Mouse (Mus musculus) right cerebral cortex, postnatal 4 days (tissue): ENCODE results near the gene Taf4.

Source experiments
- DNase-seq: peaks from one replicate; pipeline ENCODE4 v3.0.0-alpha.2; 2022

Taf4 gene

DNA sequence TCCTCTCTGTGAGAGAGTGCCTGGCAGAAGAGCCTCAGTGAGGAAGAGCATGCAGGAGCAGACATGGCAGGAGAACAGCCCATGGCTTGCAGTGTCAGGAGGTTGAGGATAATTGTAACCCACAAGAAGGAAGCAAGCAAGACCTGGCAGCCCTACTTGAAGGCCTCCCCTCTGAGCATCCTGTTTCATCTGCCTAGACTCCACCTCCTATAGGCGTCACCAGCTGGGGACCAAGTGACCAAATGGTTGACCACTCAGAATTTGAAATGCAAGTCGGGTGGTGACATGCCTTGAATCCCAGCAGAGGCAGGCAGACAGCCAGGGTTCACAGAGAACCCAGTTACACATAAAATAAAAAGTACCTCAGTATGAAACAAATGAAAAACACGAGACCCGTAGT is 4.2 kb upstream of the Taf4 start:
- DNase-seq: no peak

DNA sequence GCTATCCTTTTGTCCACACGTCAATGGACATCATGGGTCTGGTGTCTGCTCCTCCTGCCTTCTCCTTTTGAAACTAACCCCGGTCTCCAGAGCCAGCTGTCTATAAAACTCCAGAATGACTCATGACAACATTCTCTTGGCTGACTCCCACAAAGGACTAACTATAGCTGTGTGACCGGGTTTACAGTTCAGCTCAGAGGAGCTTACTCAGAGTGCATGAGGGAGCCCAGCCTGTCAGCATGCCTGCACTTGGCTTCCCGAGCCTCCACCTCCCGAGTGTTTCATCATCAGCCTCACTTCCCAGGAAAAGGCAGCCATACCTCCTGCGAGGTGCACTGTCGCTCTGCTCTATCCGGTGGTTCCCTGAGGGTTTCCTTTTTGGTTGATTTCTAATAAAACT is 3.4 kb upstream of the Taf4 start:
- DNase-seq: no peak

DNA sequence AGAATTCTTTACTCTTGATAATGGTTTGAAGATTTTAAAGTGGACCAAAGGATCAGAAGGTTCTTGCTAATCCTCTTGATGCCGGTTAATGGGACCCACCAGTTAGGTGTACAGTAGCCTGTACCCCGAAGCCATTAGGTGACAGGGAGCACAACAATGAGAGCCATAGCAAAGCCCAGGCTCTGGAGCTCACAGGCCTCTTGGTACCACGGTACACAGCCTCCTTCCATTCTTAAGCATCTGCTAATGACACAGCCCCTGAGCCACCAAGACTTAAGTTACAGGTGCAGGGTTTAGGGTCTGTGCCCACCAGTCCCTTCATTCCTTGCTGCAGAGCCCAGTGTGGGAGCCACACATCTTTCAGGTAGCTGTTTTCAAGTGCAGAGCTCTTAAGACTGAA is 1.8 kb upstream of the Taf4 start:
- DNase-seq: no peak

DNA sequence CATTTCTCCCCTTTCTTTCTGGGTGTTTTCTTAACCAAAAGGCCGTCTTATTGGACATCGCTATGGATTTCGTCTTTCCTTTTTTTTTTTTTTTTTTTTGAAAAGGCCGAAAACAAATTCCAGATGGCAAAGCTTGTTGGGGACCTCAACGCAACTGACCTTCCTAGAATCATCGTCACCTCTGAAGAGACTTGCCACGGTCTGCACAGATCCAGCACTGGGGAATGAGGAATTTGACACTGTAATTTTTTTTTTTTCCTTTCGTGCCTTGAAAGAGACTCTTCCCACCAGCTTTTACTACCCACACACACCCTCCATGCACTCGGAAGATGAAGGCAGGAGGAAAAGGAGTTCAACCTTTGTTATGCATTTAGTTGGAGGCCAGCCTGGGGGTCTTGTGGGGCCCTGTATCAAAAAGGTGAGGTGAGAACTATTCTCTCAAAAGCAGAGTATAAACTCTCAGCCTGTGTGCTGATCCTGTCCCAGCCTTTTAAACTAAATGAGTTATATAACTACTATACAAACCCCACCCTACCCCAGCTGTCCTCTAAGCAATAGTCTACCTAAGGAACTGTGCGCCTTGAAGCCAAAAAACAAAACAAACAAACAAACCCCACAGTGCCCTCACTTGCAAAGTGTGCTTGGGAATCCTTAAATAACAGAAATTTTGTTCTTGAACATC is 1.0 kb upstream of the Taf4 start:
- DNase-seq: no peak

DNA sequence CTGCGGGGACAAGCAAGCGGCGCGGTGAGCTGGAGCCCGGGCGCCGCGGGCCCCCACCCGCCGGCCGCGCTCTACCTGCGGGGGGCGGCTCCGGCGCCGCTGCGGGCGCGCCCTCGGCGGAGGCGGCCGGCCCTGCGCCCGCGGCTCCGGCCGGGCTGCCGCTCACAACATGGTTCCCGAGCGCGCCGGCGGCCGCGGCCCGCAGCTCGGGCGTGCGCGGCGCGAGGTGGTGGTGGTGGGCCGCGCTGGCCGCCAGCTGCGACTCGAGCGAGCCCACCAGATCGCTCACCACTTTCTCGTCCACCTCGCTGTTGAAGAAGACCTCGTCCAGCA is 185 bp downstream of the Taf4 start:
- DNase-seq: no peak

DNA sequence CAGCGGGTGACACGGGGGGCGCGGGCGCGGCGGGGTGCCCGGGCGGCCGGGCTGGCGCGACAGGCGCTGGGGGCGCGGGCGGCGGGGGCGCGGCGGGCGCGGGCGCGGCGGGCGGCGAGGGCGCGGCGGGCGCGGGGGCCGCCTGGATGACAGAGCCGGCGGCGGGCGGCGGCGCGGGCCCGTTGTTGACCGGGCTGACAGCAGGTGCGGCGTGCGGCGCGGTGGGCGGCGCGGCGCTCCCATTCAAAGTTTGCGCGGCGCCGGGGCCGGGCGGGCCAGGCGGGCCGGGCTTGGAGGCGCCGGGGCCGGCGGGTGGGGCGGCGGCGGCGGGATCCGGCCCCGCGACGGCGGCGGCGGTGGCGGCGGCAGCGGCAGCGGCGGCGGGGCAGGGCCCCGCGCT is 595 bp downstream of the Taf4 start:
- peak; percentile 34 for DNase-seq

DNA sequence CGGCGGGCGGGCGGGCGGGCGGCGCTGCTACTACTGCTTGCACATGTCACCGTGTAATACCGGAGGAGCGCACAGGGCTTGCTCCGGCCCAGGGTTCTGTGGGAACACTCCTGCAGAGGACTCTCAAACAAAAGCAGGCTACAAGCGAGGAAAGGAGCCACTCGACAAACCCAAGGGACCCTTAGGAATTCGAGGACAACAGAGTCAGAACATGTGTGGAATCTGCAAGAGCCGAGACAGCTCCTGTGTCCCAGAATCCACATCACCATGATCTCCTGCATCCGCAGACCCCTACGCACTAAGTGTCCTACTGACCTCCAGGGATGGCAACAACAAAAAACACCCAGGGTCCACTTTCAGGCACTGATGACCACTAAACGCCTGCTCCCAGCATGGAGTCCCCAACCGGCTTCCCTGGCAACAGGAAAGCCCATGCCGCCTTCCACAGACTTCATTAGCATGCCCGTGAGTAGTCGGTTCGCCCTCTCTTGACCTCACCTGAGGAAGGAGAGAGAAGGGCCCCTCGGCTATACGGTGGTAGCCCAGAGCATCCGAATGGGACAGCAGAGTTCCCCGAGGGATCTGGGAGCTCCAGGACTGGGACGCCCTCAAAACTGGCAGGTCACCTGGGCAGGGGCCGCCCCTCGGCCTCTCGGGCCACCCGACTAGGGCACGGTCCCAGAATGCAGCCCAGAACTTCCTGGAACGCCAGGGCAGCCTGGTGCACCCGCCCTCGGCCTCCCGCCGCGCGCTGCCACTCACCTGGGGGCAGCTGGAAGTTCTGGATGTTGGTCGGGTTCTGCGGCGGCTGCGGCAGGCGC is 1.6 kb downstream of the Taf4 start:
- peak; percentile 24 for DNase-seq

DNA sequence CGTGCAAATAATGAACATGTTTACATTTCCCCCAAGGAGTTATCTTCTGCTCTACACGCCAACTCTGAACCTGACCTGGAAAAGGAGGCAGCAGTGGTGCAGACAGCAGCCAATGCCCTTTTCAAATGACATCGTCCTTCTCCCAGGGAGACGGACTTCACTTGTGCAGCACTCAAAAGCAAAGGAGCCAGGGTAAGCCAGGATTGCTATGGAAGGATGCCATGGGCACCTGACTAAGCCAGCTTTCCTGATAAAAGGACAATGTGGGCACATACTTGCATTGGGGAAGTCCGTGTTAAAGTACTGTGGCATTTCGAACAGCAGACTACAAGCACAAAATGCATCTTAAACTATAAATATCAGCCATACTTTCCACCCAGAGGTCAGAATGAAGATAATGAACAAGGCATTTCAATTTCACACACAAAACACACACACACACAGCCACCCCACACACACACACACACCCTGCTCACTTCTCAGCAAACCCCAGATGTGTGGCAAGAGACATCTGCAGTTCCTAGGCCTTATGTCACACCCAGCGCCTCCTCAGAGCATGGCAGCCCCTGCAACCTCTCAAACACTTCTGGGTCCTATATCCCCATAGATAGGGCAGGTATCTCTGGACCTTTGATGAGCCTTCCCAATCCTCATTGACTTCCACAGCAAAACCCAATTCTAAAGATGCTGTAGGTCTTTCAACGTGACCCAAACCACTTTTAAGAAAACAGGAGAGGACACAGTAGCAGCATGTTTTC is 2.4 kb downstream of the Taf4 start:
- no peak for DNase-seq

DNA sequence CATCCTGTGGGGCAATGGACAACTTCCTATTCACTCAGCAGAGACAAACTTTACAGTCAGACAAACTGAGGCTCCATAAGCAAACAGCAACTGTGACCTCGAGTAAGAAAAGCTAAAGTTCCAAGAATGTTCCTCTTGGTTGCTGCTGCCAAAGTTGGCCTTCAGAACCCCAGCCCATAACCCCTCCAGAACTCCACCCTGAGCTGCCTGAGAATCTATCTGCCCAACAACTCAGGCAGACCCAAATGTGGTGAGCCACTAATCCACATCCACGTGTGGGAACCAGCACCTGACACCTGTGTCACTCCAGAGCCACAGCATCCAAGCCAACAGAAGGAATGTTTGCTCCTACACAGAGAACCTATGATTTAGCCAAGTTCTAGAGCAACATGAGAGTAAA is 4.0 kb downstream of the Taf4 start:
- no peak for DNase-seq

DNA sequence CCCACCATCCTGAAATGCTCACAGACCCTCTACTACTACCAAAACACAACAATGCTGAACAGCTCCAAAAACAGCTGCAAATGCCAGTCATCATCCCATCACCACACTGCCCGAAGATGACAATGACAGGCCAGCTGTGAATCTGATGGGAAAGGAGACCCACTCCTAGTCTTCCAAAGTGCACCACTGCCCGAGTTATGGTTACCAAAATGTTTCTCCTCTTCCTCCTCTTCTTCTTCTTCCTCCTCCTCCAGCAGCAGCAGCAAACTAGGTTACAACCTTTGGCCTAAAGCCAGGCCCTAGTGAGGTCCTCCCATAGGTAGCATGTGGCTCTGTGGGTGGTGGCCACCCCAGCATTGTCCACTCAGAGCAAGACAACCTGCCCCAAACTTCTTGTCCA is 4.6 kb downstream of the Taf4 start:
- DNase-seq: no peak

DNA sequence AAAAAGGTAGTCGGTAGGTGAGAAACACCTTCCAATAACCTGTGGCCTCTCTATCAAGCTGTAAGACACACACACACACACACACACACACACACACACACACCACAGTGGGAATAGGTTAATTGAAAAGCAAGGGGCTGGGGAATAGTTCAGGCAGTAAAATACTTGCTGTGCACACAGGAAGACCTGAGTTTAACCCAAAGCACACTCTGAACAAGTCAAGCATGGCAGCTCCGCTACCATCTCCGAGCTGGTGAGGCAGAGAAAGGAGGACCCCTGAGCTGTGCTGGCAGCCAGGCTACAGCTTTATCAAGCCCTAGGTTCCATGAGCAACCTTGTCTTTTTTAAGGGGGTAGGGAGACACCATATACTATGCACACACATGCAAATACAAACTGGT is 7.3 kb downstream of the Taf4 start:
- no peak for DNase-seq

DNA sequence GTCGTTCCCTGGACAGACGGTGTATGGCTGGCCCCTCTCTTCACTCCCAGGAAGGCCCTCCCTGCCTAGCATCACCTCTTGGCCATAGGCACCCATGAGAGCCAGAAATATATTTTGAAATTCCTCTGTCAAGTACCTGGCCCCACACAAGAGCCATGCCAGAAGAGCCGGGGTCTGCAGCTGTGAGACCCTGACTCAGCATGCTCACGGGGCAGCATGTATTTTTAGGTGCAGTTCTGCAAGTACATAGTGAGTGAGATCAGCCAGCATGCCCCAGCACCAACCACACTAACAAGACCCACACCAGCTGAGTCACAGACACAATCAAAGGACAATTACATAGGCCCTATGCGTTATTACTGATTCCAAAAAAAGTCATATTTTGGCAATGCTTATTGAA is 8.8 kb downstream of the Taf4 start:
- DNase-seq: no peak

DNA sequence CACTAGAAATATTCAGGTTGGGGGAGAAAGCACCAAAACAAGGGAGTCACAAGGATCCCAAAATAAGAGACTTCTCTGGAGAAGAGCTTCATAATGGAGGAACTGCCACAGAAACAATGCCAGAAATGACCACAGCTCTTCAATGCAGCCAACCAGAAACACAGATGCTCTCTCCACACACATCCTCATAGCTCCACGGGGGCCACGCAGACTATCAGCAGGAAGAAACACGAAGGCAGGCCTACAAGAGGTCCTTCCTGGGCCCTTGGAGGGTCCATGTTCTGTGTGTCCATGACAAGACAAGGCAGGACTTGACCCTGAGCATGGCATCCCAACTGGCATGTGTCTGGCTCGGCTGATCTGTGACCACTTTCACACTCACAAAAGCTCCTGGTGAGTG is 15.0 kb downstream of the Taf4 start:
- no peak for DNase-seq

DNA sequence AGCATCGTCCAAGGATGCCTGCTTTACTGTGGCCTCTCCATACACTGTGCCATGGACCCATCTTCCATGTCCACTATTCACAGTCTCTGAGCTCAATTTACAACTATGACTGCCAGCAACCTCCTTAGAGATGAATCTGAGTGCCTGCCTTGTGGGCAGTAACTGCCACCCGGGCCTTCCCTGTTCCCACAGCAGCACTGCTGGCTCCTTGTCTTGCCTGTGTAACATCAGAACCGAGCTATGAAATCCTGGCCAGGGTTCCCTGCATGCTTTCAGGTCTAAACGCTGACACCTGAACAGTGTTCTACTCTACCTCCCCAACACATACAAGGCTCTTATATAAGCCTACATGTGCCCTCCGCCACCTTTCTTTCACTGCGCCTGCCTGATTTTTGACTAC is 16.1 kb downstream of the Taf4 start:
- DNase-seq: no peak

DNA sequence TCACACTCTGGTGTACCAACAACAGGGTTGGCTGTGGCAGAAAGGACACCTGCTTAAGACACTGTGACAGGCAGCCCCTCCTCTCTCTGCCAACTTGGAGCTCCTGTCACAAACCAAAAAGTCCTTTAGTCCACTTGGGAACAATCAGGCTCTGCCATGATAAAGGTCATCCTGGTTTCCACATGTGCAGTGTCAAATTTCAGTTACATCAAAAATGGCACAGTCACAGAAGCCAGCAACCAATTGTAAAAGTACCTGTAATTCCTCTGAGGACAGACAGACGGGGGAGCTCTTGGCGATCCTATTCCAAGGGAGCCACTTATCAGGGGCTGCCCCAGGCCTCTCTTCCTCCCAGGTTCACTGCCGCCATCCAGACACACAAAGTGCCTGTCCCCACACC is 17.1 kb downstream of the Taf4 start:
- no peak for DNase-seq

DNA sequence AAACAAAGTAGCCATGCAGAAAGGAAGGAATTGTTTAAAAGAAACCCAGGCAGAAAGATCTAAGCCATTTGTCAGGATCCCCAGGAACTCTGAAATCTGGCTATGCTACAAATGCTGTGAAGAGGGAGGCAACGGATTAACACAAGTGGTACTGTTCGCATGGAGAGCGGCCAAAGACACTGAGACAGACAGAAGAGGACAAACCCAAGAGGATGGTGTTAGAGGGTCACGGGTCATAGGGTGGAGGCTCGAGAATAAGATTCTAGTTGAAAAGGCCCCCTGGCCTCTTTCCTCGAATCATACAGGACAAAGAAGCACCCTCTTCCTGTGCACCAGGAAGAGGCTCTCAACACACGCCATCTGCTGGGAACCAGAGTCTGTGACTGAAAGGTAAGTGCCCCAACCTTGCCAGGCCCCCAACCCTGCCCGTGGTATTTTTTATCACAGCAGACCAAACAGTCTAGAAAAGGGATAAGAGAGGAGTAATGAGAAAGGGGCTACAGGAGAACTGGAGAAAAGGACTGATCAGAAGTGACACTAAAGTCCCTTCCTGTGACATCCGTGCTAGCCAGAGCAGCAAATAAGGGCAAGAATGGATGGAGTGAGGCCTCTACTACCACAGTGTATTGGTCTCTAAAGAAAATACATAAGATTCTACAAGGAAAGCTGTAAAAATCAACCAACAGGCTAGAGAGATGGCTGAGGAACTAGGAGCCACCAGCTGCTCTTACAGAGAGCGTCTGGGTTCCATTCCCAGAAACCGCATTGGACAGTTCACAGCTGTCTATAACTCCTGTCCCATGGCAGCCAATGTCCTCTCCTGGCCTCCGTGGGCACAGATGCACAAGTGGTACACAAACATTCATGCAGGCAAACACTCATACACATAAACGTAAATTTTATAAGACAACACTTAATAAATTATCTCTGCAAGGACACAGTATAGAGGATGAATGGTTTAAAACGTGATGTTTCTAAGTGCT is 24.6 kb downstream of the Taf4 start:
- no peak for DNase-seq

DNA sequence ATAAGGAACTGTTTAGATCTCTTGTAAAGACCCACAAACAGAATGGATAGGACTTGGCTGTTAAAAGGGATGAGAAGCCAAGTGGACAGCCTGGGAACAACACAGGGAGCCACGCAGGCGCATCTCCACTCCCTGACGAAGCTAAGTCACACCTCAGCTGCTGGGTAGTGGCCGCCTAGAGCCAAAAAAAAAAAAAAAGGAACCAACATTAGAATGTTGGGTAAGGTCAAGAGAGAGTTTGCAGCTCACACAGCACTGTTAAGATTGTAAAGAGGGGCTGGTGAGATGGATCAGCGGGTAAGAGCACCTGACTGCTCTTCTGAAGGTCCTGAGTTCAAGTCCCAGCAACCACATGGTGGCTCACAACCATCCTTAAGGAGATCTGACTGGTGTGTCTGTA is 27.6 kb downstream of the Taf4 start:
- DNase-seq: no peak

DNA sequence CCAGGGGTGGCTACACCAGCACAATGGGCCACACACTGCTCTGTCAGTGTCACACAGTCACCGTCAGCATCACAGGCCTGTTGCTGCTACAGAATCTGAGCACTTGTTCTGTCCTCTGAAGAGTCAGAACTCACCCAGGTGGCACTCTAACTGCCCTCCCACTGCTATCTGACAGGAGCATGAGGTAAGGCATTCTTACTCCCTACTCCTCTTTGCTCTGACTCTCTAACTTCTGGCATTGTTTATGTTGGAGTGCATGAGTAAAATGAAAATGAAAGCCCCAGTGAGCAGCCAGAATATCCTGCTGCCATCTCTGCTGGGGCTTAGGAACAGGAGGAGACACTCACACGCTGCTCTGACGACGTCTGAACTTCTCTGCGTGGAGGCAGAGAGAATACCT is 28.8 kb downstream of the Taf4 start:
- no peak for DNase-seq

DNA sequence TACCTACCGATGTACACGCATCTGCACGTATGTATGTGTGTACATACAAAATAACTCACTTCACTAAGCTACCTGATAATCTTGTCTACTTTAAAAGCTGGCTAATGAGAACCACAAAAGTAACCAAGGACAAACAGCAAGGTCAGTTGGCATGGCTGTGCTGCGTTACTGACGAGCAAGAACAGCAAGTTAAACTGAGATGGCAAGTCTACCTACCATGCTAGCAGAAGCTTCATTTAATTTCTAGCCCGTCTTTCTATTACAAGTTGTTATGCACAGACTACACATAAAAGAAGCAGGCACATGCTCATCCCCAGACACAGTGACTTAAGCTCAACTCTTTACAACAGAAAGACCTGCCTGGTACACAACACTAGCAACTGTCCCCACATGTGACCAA is 29.9 kb downstream of the Taf4 start:
- no peak for DNase-seq

DNA sequence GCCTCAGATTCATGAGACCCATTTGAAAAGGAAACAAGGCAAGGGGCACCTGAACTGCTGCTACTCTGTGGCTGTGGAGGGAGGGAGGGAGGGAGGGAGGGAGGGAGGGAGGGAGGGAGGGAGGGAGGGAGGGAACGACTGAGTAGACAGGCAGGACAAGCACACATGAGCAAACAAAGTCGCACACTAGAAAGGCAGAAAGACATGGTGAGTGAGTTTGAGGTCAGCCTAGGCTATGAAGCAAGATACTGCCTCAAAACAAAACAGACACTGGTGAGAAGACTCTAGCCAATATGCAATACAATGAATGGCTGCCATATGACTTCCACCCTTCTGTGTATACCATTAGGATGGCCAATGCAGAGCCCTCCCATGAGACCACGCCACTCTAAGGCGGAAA is 31.4 kb downstream of the Taf4 start:
- DNase-seq: no peak

DNA sequence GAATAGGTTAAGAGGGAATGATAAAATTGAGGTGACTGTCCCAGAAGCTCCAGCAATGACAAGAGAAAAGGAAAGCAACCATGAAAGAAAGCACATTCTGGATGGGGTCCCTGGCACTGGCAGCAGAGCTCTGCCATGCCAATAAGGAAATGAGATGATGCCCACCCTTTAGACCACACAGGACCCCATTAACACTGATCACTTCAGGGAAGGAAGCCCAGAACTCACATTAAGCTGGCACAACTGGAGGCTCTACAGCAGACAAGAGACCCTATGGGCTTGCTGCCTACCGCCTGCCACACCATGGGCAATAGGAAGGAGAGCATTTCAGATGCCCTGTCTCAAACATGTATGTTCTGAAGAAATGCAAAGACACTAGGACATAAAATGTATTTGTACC is 34.8 kb downstream of the Taf4 start:
- DNase-seq: no peak

DNA sequence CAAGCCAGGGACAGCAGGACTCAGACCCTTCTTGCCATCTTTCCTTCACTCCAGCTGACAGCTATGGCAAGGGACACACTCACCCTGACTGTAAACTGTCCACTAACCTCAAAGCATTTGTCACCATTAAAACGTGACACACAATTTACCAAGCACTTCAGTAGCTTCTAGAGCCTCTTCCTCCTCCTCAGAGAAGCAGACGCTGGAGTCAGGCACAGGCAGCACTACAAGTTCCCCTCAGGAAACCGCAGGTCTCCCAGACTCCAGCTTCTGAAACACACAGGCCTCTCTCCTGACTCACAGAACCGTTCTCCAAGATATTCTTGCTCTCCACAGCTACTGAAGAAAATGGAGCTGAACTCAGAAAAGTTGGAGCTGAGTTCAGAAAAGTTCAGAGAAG is 39.4 kb downstream of the Taf4 start:
- no peak for DNase-seq

DNA sequence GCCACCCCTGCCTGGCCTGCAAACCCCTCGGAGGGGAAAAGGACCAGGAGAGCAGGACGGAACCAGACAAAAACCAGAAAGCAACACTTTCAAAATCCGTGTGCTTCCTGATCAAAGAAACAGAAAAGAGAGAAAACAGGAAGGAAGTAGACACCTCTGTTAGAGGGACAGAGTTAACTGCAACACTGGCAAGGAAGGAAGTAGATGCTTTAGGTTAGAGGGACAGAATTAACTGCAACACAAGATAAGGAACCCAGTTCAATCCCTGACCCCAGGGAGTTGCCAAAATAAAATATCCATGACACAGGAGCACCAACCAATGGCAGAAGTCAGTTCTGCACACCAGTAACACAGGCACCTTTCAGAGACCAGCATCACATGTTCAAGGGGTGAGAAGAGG is 42.3 kb downstream of the Taf4 start:
- no peak for DNase-seq
